Mouse (Mus musculus) ES-Bruce4 (cell line): ENCODE measurements around the gene Cd93.

Experiments used
- CTCF ChIP-seq: IDR thresholded peaks from one replicate; pipeline ENCODE4 v1.8.1; 2011; ENCODE audit warnings: low read depth, low read length
- POLR2A ChIP-seq: IDR thresholded peaks from one replicate; pipeline ENCODE4 v1.8.1; 2011; ENCODE audit warnings: low read length; ENCODE audit not compliant: insufficient read depth

DNA sequence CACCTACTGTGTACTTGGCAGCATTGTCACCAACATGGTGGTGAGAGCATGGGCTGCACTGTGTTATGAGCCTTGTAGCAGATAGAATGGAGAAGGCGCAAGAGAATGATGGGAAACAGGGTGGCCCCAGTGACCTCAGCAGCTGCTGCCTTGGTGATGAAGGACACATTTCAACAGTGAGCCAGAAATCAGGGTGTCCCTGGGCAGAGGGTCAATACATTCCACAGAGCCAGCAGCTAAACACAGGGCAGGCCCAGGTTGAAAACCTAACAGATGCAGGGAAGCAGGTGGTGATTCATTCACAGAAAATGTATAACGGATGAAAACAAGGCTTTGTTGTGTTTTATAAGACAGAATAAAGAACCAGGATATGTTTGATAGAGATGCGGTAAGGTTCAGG is 3.1 kb upstream of the Cd93 start:
- no peak for TF ChIP-seq POLR2A
- no peak for TF ChIP-seq CTCF
